Mouse (Mus musculus) frontal cortex, postnatal 10 days (tissue): ENCODE results near the gene Med22.
"Not testable (repeated sequence)": the region's sequence is repeated elsewhere in the genome, so short reads cannot be mapped to it uniquely, and the experiment has no call there.

ENCODE experiments used
- DNase-seq, 2 experiments: peaks; one replicate each; pipeline ENCODE4 v3.0.0; 2022; ENCODE audit warnings: low spot score in 2 of 2, mixed read lengths in 1 of 2

The Med22 gene

GRCm38 (mm10) chr2:26916738-26917137 lies 6.3 kb upstream of the Med22 start:
- no peak for DNase-seq

- peak; percentile 80 to 83 for DNase-seq
These were observed 5.7 kb upstream of the Med22 start, which contains the start of the genes Surf2 and Surf1 for GRCm38 (mm10) chr2:26915927-26916728. Surf2 (plus strand) TSS chr2:26916367. Surf1 (minus strand) TSS chr2:26916530.

GRCm38 (mm10) chr2:26914148-26914941 lies 3.9 kb upstream of the Med22 start:
- DNase-seq, result no peak

- DNase-seq, result no peak
These were observed 3.1 kb upstream of the Med22 start for GRCm38 (mm10) chr2:26913416-26914147.

- no peak for DNase-seq
These were observed 1.8 kb upstream of the Med22 start for GRCm38 (mm10) chr2:26912253-26912770.

GRCm38 (mm10) chr2:26910994-26911765 lies 703 bp upstream of the Med22 start:
- peak; percentile 65 to 69 for DNase-seq

- no peak for DNase-seq
These were observed 1.1 kb downstream of the Med22 start for GRCm38 (mm10) chr2:26909387-26909784.

- DNase-seq, result no peak
These were observed 1.6 kb downstream of the Med22 start for GRCm38 (mm10) chr2:26908710-26909386.

- no peak for DNase-seq
These were observed 3.4 kb downstream of the Med22 start for GRCm38 (mm10) chr2:26907109-26907508.

- no peak for DNase-seq
These were observed 4.0 kb downstream of the Med22 start for GRCm38 (mm10) chr2:26906431-26906830.

GRCm38 (mm10) chr2:26905936-26906335 lies 4.5 kb downstream of the Med22 start:
- no peak for DNase-seq

- no peak for DNase-seq
These were observed 7.2 kb downstream of the Med22 start for GRCm38 (mm10) chr2:26903311-26903710.

- DNase-seq, result peak; percentile 92 to 93
These were observed 7.8 kb downstream of the Med22 start, which contains the start of gene Surf6 for GRCm38 (mm10) chr2:26902467-26903220. Surf6 (minus strand) TSS chr2:26902879.

- DNase-seq, result no peak
These were observed 8.6 kb downstream of the Med22 start for GRCm38 (mm10) chr2:26901834-26902400.

- DNase-seq, result no peak
These were observed 9.7 kb downstream of the Med22 start for GRCm38 (mm10) chr2:26900731-26901130.

- DNase-seq, result no peak
These were observed 14.6 kb downstream of the Med22 start for GRCm38 (mm10) chr2:26895898-26896297.

- not testable (repeated sequence) for DNase-seq
These were observed 24.3 kb downstream of the Med22 start for GRCm38 (mm10) chr2:26886170-26886569.

- not testable (repeated sequence) for DNase-seq
These were observed 24.9 kb downstream of the Med22 start for GRCm38 (mm10) chr2:26885541-26885940.

GRCm38 (mm10) chr2:26878571-26878970 lies 31.9 kb downstream of the Med22 start:
- no peak for DNase-seq
